ENCODE assay signal across 15 mouse cellular contexts in the genomic region with DNA sequence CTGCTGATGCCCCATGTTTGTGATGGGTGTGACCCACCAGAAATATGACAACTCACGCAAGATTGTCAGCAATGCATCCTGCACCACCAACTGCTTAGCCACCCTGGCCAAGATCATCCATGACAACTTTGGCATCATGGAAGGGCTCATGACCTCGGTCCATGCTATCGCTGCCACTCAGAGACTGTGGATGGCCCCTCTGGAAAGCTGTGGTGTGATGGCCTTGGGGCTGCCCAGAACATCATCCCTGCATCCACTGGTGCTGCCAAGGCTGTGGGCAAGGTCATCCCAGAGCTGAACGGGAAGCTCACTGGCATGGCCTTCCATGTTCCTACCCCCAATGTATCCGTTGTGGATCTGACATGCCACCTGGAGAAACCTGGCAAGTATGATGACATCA. TPM values are rescaled to one million over a fixed set of nuclear protein-coding genes. Genes with fewer than 3 reads are reported as not detected.
A peak's percentile ranks its signal among the peaks of the same experiment; 100 is the strongest.
DNase-seq lines count a peak whose midpoint lies in the region; ATAC-seq lines count a peak whose summit lies in the region.
"Not testable (repeated sequence)": the region's sequence is repeated elsewhere in the genome, so short reads cannot be mapped to it uniquely, and the experiment has no call there.
"Had no signal": no experiment of that assay in that cellular context is flagged by ENCODE, and none has a peak within 500 bp of the region (broad histone marks: within the 10 kb centered on the region; RNA-seq: fewer than 3 reads in every experiment).

No protein-coding gene starts in this region.

- WGBS in midbrain, embryonic 11.5 days = 84% methylated on average over 5 of the region's 5 CpGs

- not testable (repeated sequence) for H3K27ac ChIP-seq in midbrain, embryonic 11.5 days (ENCODE audit: low read depth, low read length)

- H3K9me3 ChIP-seq in midbrain, embryonic 11.5 days (ENCODE audit: control insufficient read depth, low read length) = not testable (repeated sequence)

- H3K9ac ChIP-seq in midbrain, embryonic 11.5 days (ENCODE audit: low read length) = not testable (repeated sequence)

- H3K36me3 ChIP-seq in midbrain, embryonic 11.5 days (ENCODE audit: control insufficient read depth, insufficient read depth, low read length) = not testable (repeated sequence)

- not testable (repeated sequence) for H3K4me1 ChIP-seq in midbrain, embryonic 11.5 days (ENCODE audit: control insufficient read depth, insufficient read depth, low read length)

- not testable (repeated sequence) for H3K27me3 ChIP-seq in midbrain, embryonic 11.5 days (ENCODE audit: control insufficient read depth, insufficient read depth, low read length)

- H3K4me2 ChIP-seq in midbrain, embryonic 11.5 days = not testable (repeated sequence)

- peak; percentile 52 to 60 for DNase-seq in adrenal gland, adult (ENCODE audit: inconsistent age in 2 of 2, low spot score in 1 of 2)
- DNase-seq in adrenal gland, adult 2 months = peak; percentile 38
- peak; percentile 36 for DNase-seq in adrenal gland, postnatal 14 days
- DNase-seq in heart, adult 11 months = peak; percentile 92
- DNase-seq in midbrain, embryonic 11.5 days (ENCODE audit: low spot score, missing footprints) = peak; percentile 31
- DNase-seq in ovary, adult 18-20 months (ENCODE audit: low spot score) = peak; percentile 40

- not testable (repeated sequence) for H3K4me3 ChIP-seq in midbrain, embryonic 11.5 days (ENCODE audit: low read depth, low read length)

- not testable (repeated sequence) for ATAC-seq in midbrain, embryonic 11.5 days (ENCODE audit: low FRiP score)

RNA-seq across cellular contexts. Expression of gene Mars, which starts 1.9 kb away (rescaled TPM):
- total RNA-seq in adrenal gland, adult 2 months (2021) = 100 to 1,000 TPM; 106 to 128 TPM
- polyA plus RNA-seq in adrenal gland, adult 2 months (2012; rRNA removed) = 90.6 and 111 TPM in 2 replicates
- total RNA-seq in adrenal gland, postnatal 14 days (2021) = 81.9 and 98.4 TPM in 2 replicates
- polyA plus RNA-seq in midbrain, embryonic 11.5 days (2014; fragmentation: Nextera tagmentation; extraction: Ambion mirVana) = 185 and 187 TPM in 2 replicates

RNA-seq across cellular contexts. Expression of gene Arhgap9, which starts 8.2 kb away (rescaled TPM):
- total RNA-seq in adrenal gland, adult 2 months (2021) = 1 to 10 TPM; 1.9 to 2.7 TPM
- polyA plus RNA-seq in adrenal gland, adult 2 months (2012; rRNA removed) = 2.7 and 3.7 TPM in 2 replicates
- total RNA-seq in adrenal gland, postnatal 14 days (2021) = 2.1 and 15.2 TPM in 2 replicates
- 1.1 and 1.4 TPM in 2 replicates for polyA plus RNA-seq in midbrain, embryonic 11.5 days (2014; fragmentation: Nextera tagmentation; extraction: Ambion mirVana)
- polyA plus RNA-seq: Patski had no signal

RNA-seq across cellular contexts. Expression of gene Mbd6, which starts 24.7 kb away (rescaled TPM):
- total RNA-seq in adrenal gland, adult 2 months (2021) = 10 to 100 TPM; 39.7 to 45.0 TPM
- 99.9 and 105 TPM in 2 replicates for polyA plus RNA-seq in adrenal gland, adult 2 months (2012; rRNA removed)
- total RNA-seq in adrenal gland, postnatal 14 days (2021) = 47.9 and 54.0 TPM in 2 replicates
- 12.3 and 16.3 TPM in 2 replicates for polyA plus RNA-seq in midbrain, embryonic 11.5 days (2014; fragmentation: Nextera tagmentation; extraction: Ambion mirVana)

RNA-seq across cellular contexts. Expression of gene Gli1, which starts 28.3 kb away (rescaled TPM):
- total RNA-seq in adrenal gland, adult 2 months (2021) = 1 to 10 TPM; 2.6 to 5.0 TPM
- polyA plus RNA-seq in adrenal gland, adult 2 months (2012; rRNA removed) = 9.1 and 10.2 TPM in 2 replicates
- 3.9 and 4.7 TPM in 2 replicates for total RNA-seq in adrenal gland, postnatal 14 days (2021)
- polyA plus RNA-seq in midbrain, embryonic 11.5 days (2014; fragmentation: Nextera tagmentation; extraction: Ambion mirVana) = 3.1 and 4.1 TPM in 2 replicates

RNA-seq across cellular contexts. Expression of gene Inhbe, which starts 40.7 kb away (rescaled TPM):
- not detected for total RNA-seq in adrenal gland, adult 2 months (2021)
- polyA plus RNA-seq in adrenal gland, adult 2 months (2012; rRNA removed) = 0.01 and 0.02 TPM in 2 replicates
- 0.82 TPM in 1 of 2 replicates, not detected in the other for total RNA-seq in adrenal gland, postnatal 14 days (2021)
- polyA plus RNA-seq in midbrain, embryonic 11.5 days (2014; fragmentation: Nextera tagmentation; extraction: Ambion mirVana) = not detected in 2 replicates
- total RNA-seq: adrenal gland, adult 18-20 months; adrenal gland, postnatal 25 days; adrenal gland, postnatal 36 days; MEL had no signal
- polyA plus RNA-seq: brain, embryonic 14.5 days; C2C12; CD4-positive, CD25-positive, alpha-beta regulatory T cell, adult 4 months; cerebellum, adult 2 months had no signal

Comparison
In these comparisons a context has a peak if more than half of its experiments do, and no peak if none do; other contexts are left out.
1. DNase-seq: peak in every context shown above with its lines; median percentile 92 in heart, adult 11 months; 56 in adrenal gland, adult; 40 in ovary, adult 18-20 months; 38 in adrenal gland, adult 2 months; 36 in adrenal gland, postnatal 14 days; 31 in midbrain, embryonic 11.5 days.